Mouse (Mus musculus): ENCODE results near the gene Rps4x. TPM values are rescaled to one million over a fixed set of nuclear protein-coding genes. Genes with fewer than 3 reads are reported as not detected.

Gene Rps4x
- polyA plus RNA-seq, 1 experiment from 2014 or later = 978 TPM

Other genes with a start within 250 kb of the Rps4x start
- 0.13 and 0.18 TPM in 2 replicates for gene Rtl5, start 118.1 kb downstream of the Rps4x start, polyA plus RNA-seq (2015; fragmentation: Nextera tagmentation; extraction: Ambion mirVana)
- gene Pin4, start 69.9 kb downstream of the Rps4x start, polyA plus RNA-seq (2015; fragmentation: Nextera tagmentation; extraction: Ambion mirVana) = 68.0 and 70.3 TPM in 2 replicates
- 10.4 and 11.3 TPM in 2 replicates for gene Ercc6l, start 32.3 kb downstream of the Rps4x start, polyA plus RNA-seq (2015; fragmentation: Nextera tagmentation; extraction: Ambion mirVana)
- 1.3 and 1.4 TPM in 2 replicates for gene Cited1, start 62.8 kb upstream of the Rps4x start, polyA plus RNA-seq (2015; fragmentation: Nextera tagmentation; extraction: Ambion mirVana)